Mouse (Mus musculus) kidney, postnatal 25 days (tissue): ENCODE measurements around the gene Lman2.

ENCODE experiments used
- DNase-seq, 2 experiments: peaks; one replicate each; pipeline ENCODE4 v3.0.0; 2021; ENCODE audit warnings: mixed read lengths in 2 of 2

Gene Lman2

GRCm38 (mm10) chr13:55322130-55322825 lies 40.3 kb downstream of the Lman2 start:
- DNase-seq, result peak; percentile 71 to 83

- DNase-seq, result peak; percentile 90 to 93
Observed at GRCm38 (mm10) chr13:55321434-55322129, 41.0 kb downstream of the Lman2 start, which contains the start of gene Rab24. TSS of gene Rab24 (minus strand) at chr13:55321946.

GRCm38 (mm10) chr13:55319931-55320533 lies 42.6 kb downstream of the Lman2 start, which contains the start of gene Prelid1:
TSS of gene Prelid1 (plus strand) at chr13:55320500.
- DNase-seq, result no peak

- no peak for DNase-seq
Observed at GRCm38 (mm10) chr13:55318351-55318750, 44.2 kb downstream of the Lman2 start.

GRCm38 (mm10) chr13:55314891-55315412 lies 47.6 kb downstream of the Lman2 start:
- DNase-seq, result no peak

GRCm38 (mm10) chr13:55313051-55313450 lies 49.5 kb downstream of the Lman2 start:
- DNase-seq, result no peak

- no peak for DNase-seq
Observed at GRCm38 (mm10) chr13:55312028-55312630, 50.5 kb downstream of the Lman2 start.

GRCm38 (mm10) chr13:55300913-55301312 lies 61.7 kb downstream of the Lman2 start:
- DNase-seq, result no peak

- no peak for DNase-seq
Observed at GRCm38 (mm10) chr13:55296760-55297159, 65.8 kb downstream of the Lman2 start.
